Mouse (Mus musculus): ENCODE results near the gene Rfx2. TPM values are rescaled to one million over a fixed set of nuclear protein-coding genes. Genes with fewer than 3 reads are reported as not detected.

Gene Rfx2
- polyA plus RNA-seq, 1 experiment from 2014 or later: 5.9 TPM

DNA sequence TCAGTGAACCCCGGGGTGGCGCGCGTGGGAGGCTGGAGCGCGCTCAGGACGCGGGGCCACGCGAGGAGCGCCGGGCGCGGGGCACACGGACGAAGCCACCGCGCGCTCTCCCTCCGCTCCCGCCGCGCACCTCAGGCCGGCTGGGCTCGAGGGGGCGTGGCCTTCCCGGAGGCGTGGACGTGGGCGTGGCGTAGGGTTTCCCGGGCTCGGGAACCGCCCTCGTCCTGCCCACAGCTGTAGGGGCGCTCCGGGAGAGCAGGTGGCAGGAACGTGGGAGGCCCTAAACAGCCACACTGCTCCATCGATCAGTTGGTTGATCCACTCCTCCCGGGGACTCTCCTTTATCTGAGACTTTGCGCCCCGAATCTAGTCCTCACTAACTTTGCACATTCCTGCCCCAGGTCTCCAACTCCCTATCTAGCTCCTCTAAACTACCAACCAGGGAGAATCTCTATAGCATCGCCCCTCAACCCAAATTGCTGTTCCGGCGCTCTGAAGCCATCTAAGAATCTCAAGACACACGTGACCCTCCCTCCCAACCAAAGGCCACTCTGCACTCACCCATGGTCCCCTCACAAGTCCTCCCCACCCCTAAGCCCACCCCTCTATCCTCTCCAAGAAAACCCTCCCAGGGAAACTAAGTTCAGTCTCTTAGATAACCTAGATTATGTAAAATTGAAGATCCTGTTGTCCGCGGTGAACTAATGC, 73.2 kb downstream of the Rfx2 start, which contains the start of gene Nrtn:
Nrtn (minus strand) TSS at position 115 of the 708 bp plus-strand sequence.
- Histone ChIP-seq H3K27ac (ENCODE audit: low read length) (no peak within 1 kb of the TSS), H3K4me3 (ENCODE audit: low read depth, low read length) (peak within 1 kb of the TSS; percentile 49), H3K27me3 (replicated peaks; ENCODE audit: insufficient read depth, low read length) (peaks cover 25% of the 10 kb centered on the region), H3K9me3 (ENCODE audit: low read length) (no peaks in the 10 kb centered on the region), H3K36me3 (ENCODE audit: insufficient read depth, low read length) (no peaks in the 10 kb centered on the region), H3K9ac (replicated peaks; ENCODE audit: low read depth) (peak within 1 kb of the TSS; percentile 32; the same call in 1 of the 2 replicates), H3K4me1 (ENCODE audit: insufficient read depth, low read depth, low read length) (0 out of 2 replicates have a peak, but pooled peaks cover 6% of the 10 kb centered on the region), H3K4me2 (replicated peaks; ENCODE audit: low read depth, low read length) (peak within 1 kb of the TSS; percentile 100)
- ATAC-seq (peak; percentile 80), DNase-seq (ENCODE audit: low spot score) (peak; percentile 91)
- WGBS: 3% methylated on average over 12 of the region's 48 CpGs
- TF ChIP-seq EP300 (IDR thresholded peaks at IDR 0.05): no peak

DNA sequence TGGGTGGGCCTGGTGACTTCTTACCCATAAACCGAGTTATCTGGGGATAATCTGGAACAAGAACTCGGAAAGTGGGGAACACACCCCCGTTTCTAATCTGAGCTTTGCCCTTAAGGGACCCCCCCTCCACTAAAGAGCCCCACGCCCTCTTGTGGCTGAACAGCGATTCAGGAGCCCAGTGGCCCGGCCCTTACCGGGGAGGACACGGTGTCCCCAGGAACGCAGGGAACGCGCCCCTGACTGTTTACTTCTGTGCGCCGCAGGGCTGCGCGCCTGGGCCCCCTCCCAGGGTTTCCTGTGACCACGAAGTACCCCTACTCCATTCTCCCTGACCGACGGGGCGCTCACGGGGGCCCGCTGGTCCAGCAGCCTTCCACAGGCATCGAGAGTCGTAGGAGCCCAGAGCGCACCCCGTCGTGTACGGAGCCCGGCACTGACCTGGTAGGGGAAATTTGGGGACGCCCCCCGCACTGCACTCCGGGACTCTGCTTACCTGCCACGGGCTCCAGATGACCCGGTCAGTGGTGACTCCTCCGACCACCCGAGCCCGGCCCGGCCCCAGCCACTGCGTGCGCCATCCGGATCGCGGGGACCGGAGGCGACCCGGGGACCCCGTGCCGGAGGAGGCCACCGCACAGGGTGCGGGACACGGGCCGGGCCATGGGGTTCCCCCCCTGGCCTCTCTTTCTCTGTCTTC, 74.0 kb downstream of the Rfx2 start:
- peak overlapping the region; percentile 49 for H3K4me3 ChIP-seq (ENCODE audit: low read depth, low read length)
- peaks cover 25% of the 10 kb centered on the region for H3K27me3 ChIP-seq (replicated peaks; ENCODE audit: insufficient read depth, low read length)
- H3K4me1 ChIP-seq (ENCODE audit: insufficient read depth, low read depth, low read length): 0 out of 2 replicates have a peak, but pooled peaks cover 6% of the 10 kb centered on the region
- H3K9me3 ChIP-seq (ENCODE audit: low read length): no peaks in the 10 kb centered on the region
- no peak overlapping the region for H3K27ac ChIP-seq (ENCODE audit: low read length)
- no peaks in the 10 kb centered on the region for H3K36me3 ChIP-seq (ENCODE audit: insufficient read depth, low read length)
- peak overlapping the region; percentile 32; the same call in 1 of the 2 replicates for H3K9ac ChIP-seq (replicated peaks; ENCODE audit: low read depth)
- DNase-seq (ENCODE audit: low spot score): peak; percentile 69
- peak overlapping the region; percentile 100 for H3K4me2 ChIP-seq (replicated peaks; ENCODE audit: low read depth, low read length)
- TF ChIP-seq EP300 (IDR thresholded peaks at IDR 0.05): no peak
- TF ChIP-seq CTCF (IDR thresholded peaks at IDR 0.05): peak; percentile 66
- peak; percentile 23 for ATAC-seq
- WGBS: 1% methylated on average over 35 of the region's 51 CpGs

DNA sequence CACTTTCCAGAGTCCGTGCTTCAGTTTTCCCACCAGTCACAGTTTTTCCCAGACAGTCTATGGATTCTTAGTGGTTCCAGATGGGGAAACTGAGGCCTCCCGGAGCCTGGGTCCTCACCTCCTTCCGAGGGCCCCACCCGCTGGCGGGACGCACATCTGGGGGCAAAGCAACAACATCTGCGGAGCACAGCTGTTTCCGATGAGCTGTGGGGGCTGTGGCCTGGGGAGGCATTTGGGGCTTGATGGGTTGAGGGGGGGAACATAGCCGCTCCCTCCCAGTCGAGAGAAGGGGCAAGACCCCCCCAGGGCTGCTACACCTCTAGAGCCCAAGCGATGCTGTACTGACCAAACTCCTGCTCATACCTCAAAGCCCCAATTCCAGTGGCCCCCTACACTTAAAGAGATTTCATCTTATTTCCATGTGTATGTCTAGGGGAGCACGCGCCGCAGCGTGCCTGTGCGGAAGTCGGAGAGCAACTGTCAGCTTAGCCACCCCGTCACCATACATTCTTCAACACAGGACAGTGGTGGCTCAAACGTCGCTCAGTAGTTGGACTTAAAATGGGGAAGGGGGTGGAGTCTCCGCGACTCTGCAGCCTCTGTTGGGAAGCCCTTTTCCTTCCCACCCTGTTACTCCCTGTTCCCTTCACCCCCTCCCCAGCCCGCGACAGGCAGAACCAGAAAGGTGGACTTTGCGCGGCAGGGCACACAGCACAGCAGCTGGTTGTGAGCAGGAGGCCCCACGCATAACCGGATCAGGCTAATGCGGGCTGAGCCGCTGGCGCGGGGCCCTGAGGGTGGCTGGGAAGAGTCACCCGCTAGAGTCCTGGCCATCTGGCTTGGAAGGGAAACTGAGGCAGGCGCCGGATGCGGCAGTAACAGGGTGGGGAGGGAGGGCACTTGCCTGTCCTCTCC, 76.3 kb downstream of the Rfx2 start:
- 0 out of 2 replicates have a peak, but pooled peaks cover 6% of the 10 kb centered on the region for H3K4me1 ChIP-seq (ENCODE audit: insufficient read depth, low read depth, low read length)
- H3K27me3 ChIP-seq (replicated peaks; ENCODE audit: insufficient read depth, low read length): peaks cover 25% of the 10 kb centered on the region
- H3K9ac ChIP-seq (replicated peaks; ENCODE audit: low read depth): no peak overlapping the region
- TF ChIP-seq CTCF (IDR thresholded peaks at IDR 0.05): no peak
- no peak for TF ChIP-seq EP300 (IDR thresholded peaks at IDR 0.05)
- ATAC-seq: no peak
- DNase-seq (ENCODE audit: low spot score): no peak
- no peak overlapping the region for H3K4me2 ChIP-seq (replicated peaks; ENCODE audit: low read depth, low read length)
- no peak overlapping the region for H3K4me3 ChIP-seq (ENCODE audit: low read depth, low read length)
- no peaks in the 10 kb centered on the region for H3K9me3 ChIP-seq (ENCODE audit: low read length)
- no peak overlapping the region for H3K27ac ChIP-seq (ENCODE audit: low read length)
- 17% methylated on average over 36 of the region's 36 CpGs for WGBS
- H3K36me3 ChIP-seq (ENCODE audit: insufficient read depth, low read length): no peaks in the 10 kb centered on the region

DNA sequence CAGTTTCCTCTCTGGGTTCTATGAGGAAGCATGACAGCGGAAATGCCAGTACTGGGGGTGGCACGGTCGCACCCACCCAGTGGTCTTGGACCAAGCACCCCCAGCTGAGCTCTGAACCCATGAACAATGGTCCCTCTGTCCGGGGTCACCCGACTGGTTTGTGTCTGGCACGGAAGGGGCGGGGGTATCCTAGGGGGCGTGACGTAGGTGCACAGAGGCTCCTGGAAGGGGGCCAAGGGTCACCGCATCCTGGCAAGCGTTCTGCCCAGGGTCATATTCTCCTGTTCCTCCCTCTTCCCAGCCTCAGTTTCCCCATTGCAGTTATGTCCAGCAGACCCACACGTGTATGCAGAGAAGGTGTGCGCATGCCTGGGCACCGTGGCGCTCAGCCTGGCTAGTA, 77.4 kb downstream of the Rfx2 start:
- DNase-seq (ENCODE audit: low spot score): no peak
- no peak for TF ChIP-seq EP300 (IDR thresholded peaks at IDR 0.05)
- TF ChIP-seq CTCF (IDR thresholded peaks at IDR 0.05): no peak
- no peaks in the 10 kb centered on the region for H3K9me3 ChIP-seq (ENCODE audit: low read length)
- no peak overlapping the region for H3K27ac ChIP-seq (ENCODE audit: low read length)
- H3K4me1 ChIP-seq (ENCODE audit: insufficient read depth, low read depth, low read length): 0 out of 2 replicates have a peak, but pooled peaks cover 6% of the 10 kb centered on the region
- no peak for ATAC-seq
- H3K4me2 ChIP-seq (replicated peaks; ENCODE audit: low read depth, low read length): no peak overlapping the region
- 17% methylated on average over 15 of the region's 15 CpGs for WGBS
- no peak overlapping the region for H3K4me3 ChIP-seq (ENCODE audit: low read depth, low read length)
- H3K36me3 ChIP-seq (ENCODE audit: insufficient read depth, low read length): no peaks in the 10 kb centered on the region
- H3K27me3 ChIP-seq (replicated peaks; ENCODE audit: insufficient read depth, low read length): peaks cover 25% of the 10 kb centered on the region
- no peak overlapping the region for H3K9ac ChIP-seq (replicated peaks; ENCODE audit: low read depth)

DNA sequence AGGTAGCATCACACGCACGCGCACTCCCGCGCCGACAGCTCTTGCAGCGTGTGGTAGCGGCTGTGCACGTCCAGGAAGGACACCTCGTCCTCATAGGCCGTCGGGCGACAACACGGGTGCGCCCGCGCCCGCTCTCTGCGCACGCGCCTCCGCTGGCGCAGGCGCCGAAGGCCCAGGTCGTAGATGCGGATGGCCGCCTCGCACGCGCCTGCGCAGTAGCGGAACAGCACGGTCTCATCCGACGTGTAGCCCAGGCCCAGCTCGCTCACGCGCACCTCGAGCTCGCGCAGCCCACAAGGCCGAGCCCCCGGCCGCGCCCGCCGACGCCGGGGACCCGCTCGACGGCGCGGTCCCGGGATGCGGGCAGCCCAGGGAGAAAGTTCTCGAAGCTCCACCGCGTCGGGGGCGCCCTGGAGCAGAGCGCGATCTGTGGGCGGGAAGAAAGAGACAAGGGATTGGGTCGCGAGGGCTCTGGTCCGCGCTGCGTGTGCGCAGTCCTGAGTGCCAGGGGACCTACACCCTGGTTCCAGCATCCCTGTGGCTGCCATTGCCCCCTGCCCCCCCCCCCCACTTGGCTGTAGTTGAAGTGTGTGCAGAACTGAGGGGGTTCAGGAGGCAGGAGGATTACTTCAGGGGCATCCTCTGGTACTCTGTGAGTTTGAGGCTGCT, 79.3 kb downstream of the Rfx2 start:
- no peak overlapping the region for H3K9ac ChIP-seq (replicated peaks; ENCODE audit: low read depth)
- H3K4me2 ChIP-seq (replicated peaks; ENCODE audit: low read depth, low read length): peak overlapping the region; percentile 41
- 22% methylated on average over 64 of the region's 71 CpGs for WGBS
- H3K27me3 ChIP-seq (replicated peaks; ENCODE audit: insufficient read depth, low read length): peaks cover 17% of the 10 kb centered on the region
- H3K4me3 ChIP-seq (ENCODE audit: low read depth, low read length): 0 out of 2 replicates have a peak overlapping the region, but pooled peaks have one; percentile 10
- peak; percentile 68 for DNase-seq (ENCODE audit: low spot score)
- no peak for TF ChIP-seq EP300 (IDR thresholded peaks at IDR 0.05)
- no peaks in the 10 kb centered on the region for H3K36me3 ChIP-seq (ENCODE audit: insufficient read depth, low read length)
- H3K9me3 ChIP-seq (ENCODE audit: low read length): no peaks in the 10 kb centered on the region
- peak; percentile 70 for ATAC-seq
- no peak overlapping the region for H3K27ac ChIP-seq (ENCODE audit: low read length)
- H3K4me1 ChIP-seq (ENCODE audit: insufficient read depth, low read depth, low read length): no peaks in the 10 kb centered on the region
